Mouse (Mus musculus) large intestine, adult 2 months (tissue): Measurements from ENCODE around the gene Mrpl23. TPM values are rescaled to one million over a fixed set of nuclear protein-coding genes. Genes with fewer than 3 reads are reported as not detected.

Experiments
- DNase-seq: peaks from one replicate; pipeline ENCODE4 v3.0.0-alpha.2; 2012; ENCODE audit warnings: low read depth, low spot score
- WGBS: fragments of 180-500 bp; shearing (Covaris S2); methylation state at CpG from one replicate; pipeline ENCODE4 v1.1.7; 2018; 5-methylcytosine and 5-hydroxymethylcytosine counted together
- polyA plus RNA-seq: library from polyadenylated mRNA; depleted of rRNA; stranded (reverse); fragments of >200 nt; gene quantifications from 2 replicates; pipeline ENCODE4 v1.2.3, GENCODE M21; 2012; rRNA removed

Mrpl23 gene
- polyA plus RNA-seq, 1 experiment = 11.2 TPM

GRCm38 (mm10) chr7:142588282-142588941 lies 55.9 kb downstream of the Mrpl23 start:
- WGBS = 82% methylated on average over 9 of the region's 9 CpGs
- DNase-seq = no peak

Other genes with a start within 250 kb of the Mrpl23 start
- gene Krtap5-1, start 235.6 kb upstream of the Mrpl23 start, polyA plus RNA-seq = not detected in 2 replicates
- not detected in 2 replicates for gene Krtap5-4, start 229.1 kb upstream of the Mrpl23 start, polyA plus RNA-seq
- gene Ifitm10, start 158.9 kb upstream of the Mrpl23 start, polyA plus RNA-seq = 1.1 and 1.3 TPM in 2 replicates
- gene Gm49369, start 150.0 kb upstream of the Mrpl23 start, polyA plus RNA-seq = not detected in 2 replicates
- gene Ctsd, start 144.6 kb upstream of the Mrpl23 start, polyA plus RNA-seq = 308 and 344 TPM in 2 replicates
- gene Syt8, start 97.8 kb upstream of the Mrpl23 start, polyA plus RNA-seq = 0.46 and 0.91 TPM in 2 replicates
- gene Tnni2, start 90.9 kb upstream of the Mrpl23 start, polyA plus RNA-seq = 0.19 and 1.9 TPM in 2 replicates
- 68.4 and 82.6 TPM in 2 replicates for gene Lsp1, start 71.9 kb upstream of the Mrpl23 start, polyA plus RNA-seq
- gene Tnnt3, start 33.9 kb upstream of the Mrpl23 start, polyA plus RNA-seq = 1.1 TPM in 2 replicates
- gene Igf2, start 134.1 kb downstream of the Mrpl23 start, polyA plus RNA-seq = 11.4 and 30.5 TPM in 2 replicates
- gene Gm49394, start 137.3 kb downstream of the Mrpl23 start, polyA plus RNA-seq = 0.15 TPM in 1 of 2 replicates, not detected in the other
- gene Ins2, start 210.7 kb downstream of the Mrpl23 start, polyA plus RNA-seq = not detected in 2 replicates